Mouse (Mus musculus) frontal cortex, adult (tissue): ENCODE measurements at regions not wholly inside any gene's neighbourhood (a gene's known extent, or its start where the extent isn't known, plus 50 kb on each side); places are given as distances from the start of the nearest gene placed in this dataset.
A peak's percentile ranks its signal among the peaks of the same experiment; 100 is the strongest.
"Not testable (repeated sequence)": the region's sequence is repeated elsewhere in the genome, so short reads cannot be mapped to it uniquely, and the experiment has no call there.

Source experiments
- ATAC-seq: cut with Nextera tagmentation; 2 replicates; pipeline ENCODE4 v1.9.2; 2017; ENCODE audit warnings: mild to moderate bottlenecking, moderate library complexity, mixed read lengths; ENCODE audit not compliant: low TSS enrichment

GRCm38 (mm10) chr13:72184116-72184845 is 220.8 kb upstream of the Irx1 start:
- ATAC-seq = no peak

GRCm38 (mm10) chr13:72184846-72185118 is 221.3 kb upstream of the Irx1 start:
- ATAC-seq = no peak

- ATAC-seq = no peak
These were observed 232.4 kb upstream of the Irx1 start for GRCm38 (mm10) chr13:72195881-72196280.

- peak; percentile 91 for ATAC-seq
These were observed 235.0 kb upstream of the Irx1 start for GRCm38 (mm10) chr13:72198341-72199105.

GRCm38 (mm10) chr13:72209518-72209917 is 246.0 kb upstream of the Irx1 start:
- no peak for ATAC-seq

GRCm38 (mm10) chr13:72209946-72210456 is 246.5 kb upstream of the Irx1 start:
- no peak for ATAC-seq

- peak; percentile 82 for ATAC-seq
These were observed 247.2 kb upstream of the Irx1 start for GRCm38 (mm10) chr13:72210474-72211309.

- ATAC-seq = no peak
These were observed 248.2 kb upstream of the Irx1 start for GRCm38 (mm10) chr13:72211716-72212115.

- ATAC-seq = peak; percentile 93
These were observed 249.2 kb upstream of the Irx1 start for GRCm38 (mm10) chr13:72212747-72213146.

- no peak for ATAC-seq
These were observed 255.8 kb upstream of the Irx1 start for GRCm38 (mm10) chr13:72219329-72219728.

GRCm38 (mm10) chr13:72227102-72227501 is 263.6 kb upstream of the Irx1 start:
- ATAC-seq = no peak

- ATAC-seq = no peak
These were observed 267.6 kb upstream of the Irx1 start for GRCm38 (mm10) chr13:72231032-72231591.

GRCm38 (mm10) chr13:72232080-72232479 is 268.6 kb upstream of the Irx1 start:
- ATAC-seq = no peak

- no peak for ATAC-seq
These were observed 278.4 kb upstream of the Irx1 start for GRCm38 (mm10) chr13:72241919-72242318.

GRCm38 (mm10) chr13:72250419-72250818 is 286.9 kb upstream of the Irx1 start:
- ATAC-seq = no peak

- ATAC-seq = not testable (repeated sequence)
These were observed 289.7 kb upstream of the Irx1 start for GRCm38 (mm10) chr13:72253242-72253641.

GRCm38 (mm10) chr13:72258794-72259193 is 295.3 kb upstream of the Irx1 start:
- ATAC-seq = peak; percentile 59; the same call in 1 of the 2 replicates

GRCm38 (mm10) chr13:72264416-72264815 is 300.9 kb upstream of the Irx1 start:
- ATAC-seq = no peak

- no peak for ATAC-seq
These were observed 301.6 kb upstream of the Irx1 start for GRCm38 (mm10) chr13:72265116-72265515.

GRCm38 (mm10) chr13:72265650-72266049 is 302.1 kb upstream of the Irx1 start:
- ATAC-seq = no peak

- no peak for ATAC-seq
These were observed 302.7 kb upstream of the Irx1 start for GRCm38 (mm10) chr13:72266174-72266768.

GRCm38 (mm10) chr13:72280343-72280742 is 316.8 kb upstream of the Irx1 start:
- ATAC-seq = no peak
